Mouse (Mus musculus): ENCODE data around the gene Fer. TPM values are rescaled to one million over a fixed set of nuclear protein-coding genes. Genes with fewer than 3 reads are reported as not detected.

Gene Fer
- polyA plus RNA-seq, 1 experiment: 11.5 TPM

- Histone ChIP-seq H3K36me3 (ENCODE audit: control insufficient read depth, insufficient read depth, low read length) (no peaks in the 10 kb centered on the region), H3K27me3 (ENCODE audit: control insufficient read depth, insufficient read depth, low read length) (no peaks in the 10 kb centered on the region), H3K4me1 (ENCODE audit: control insufficient read depth, insufficient read depth, low read length) (no peaks in the 10 kb centered on the region), H3K4me3 (ENCODE audit: control insufficient read depth, low read depth, low read length) (no peak overlapping the region), H3K27ac (ENCODE audit: control insufficient read depth, insufficient read depth, low read depth, low read length) (no peak overlapping the region)
- TF ChIP-seq POLR2A (IDR thresholded peaks at IDR 0.05; ENCODE audit: control insufficient read depth, low read depth, low read length) (no peak), CTCF (IDR thresholded peaks at IDR 0.05; ENCODE audit: control insufficient read depth, insufficient read depth, insufficient replicate concordance, low read depth, low read length) (no peak)
These were observed 110.9 kb downstream of the Fer start for GRCm38 (mm10) chr17:63973806-63974205.

GRCm38 (mm10) chr17:63974253-63974652, 111.4 kb downstream of the Fer start:
- TF ChIP-seq POLR2A (IDR thresholded peaks at IDR 0.05; ENCODE audit: control insufficient read depth, low read depth, low read length) (no peak), CTCF (IDR thresholded peaks at IDR 0.05; ENCODE audit: control insufficient read depth, insufficient read depth, insufficient replicate concordance, low read depth, low read length) (no peak)
- no peaks in the 10 kb centered on the region for H3K36me3 ChIP-seq (ENCODE audit: control insufficient read depth, insufficient read depth, low read length)
- no peaks in the 10 kb centered on the region for H3K27me3 ChIP-seq (ENCODE audit: control insufficient read depth, insufficient read depth, low read length)
- H3K4me1 ChIP-seq (ENCODE audit: control insufficient read depth, insufficient read depth, low read length): no peaks in the 10 kb centered on the region
- no peak overlapping the region for H3K27ac ChIP-seq (ENCODE audit: control insufficient read depth, insufficient read depth, low read depth, low read length)
- H3K4me3 ChIP-seq (ENCODE audit: control insufficient read depth, low read depth, low read length): no peak overlapping the region

DNA sequence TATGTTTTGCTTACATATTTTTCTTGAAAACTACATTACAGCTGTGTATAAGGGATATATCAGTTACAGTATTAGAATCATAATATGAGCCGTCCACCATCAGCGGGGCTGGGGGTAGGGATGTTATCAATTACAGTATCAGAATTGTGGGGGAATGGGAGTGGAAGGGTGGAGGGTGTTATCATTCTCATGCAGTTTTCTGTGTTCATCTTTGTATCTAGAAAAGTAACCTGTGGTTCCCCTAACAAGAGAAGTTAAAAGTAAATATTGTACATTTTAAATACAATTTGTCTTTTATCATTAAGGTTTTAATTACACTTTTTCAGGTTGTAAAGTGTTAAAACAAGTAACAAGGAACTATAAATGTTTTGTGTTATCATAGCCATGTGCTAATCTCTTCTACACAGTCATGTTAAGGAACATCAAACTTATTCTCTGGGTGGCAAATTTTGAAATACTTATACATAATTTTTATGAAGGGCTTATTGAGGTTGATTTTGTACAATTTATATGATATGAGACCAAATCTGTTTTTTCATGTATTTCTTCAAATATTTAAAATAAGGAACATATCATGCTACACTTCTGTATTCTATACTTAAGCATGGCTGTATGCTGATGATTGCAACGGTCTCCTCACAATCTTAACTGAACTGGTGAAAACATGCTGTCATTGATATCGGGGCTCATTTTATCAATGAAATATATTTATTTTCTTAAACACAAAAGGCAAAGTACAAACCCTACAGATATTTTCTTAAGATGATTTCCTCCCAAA, 116.1 kb downstream of the Fer start:
- no peak overlapping the region for H3K4me3 ChIP-seq (ENCODE audit: control insufficient read depth, low read depth, low read length)
- H3K27ac ChIP-seq (ENCODE audit: control insufficient read depth, insufficient read depth, low read depth, low read length): no peak overlapping the region
- H3K36me3 ChIP-seq (ENCODE audit: control insufficient read depth, insufficient read depth, low read length): no peaks in the 10 kb centered on the region; the same call in 1 of the 2 replicates
- TF ChIP-seq CTCF (IDR thresholded peaks at IDR 0.05; ENCODE audit: control insufficient read depth, insufficient read depth, insufficient replicate concordance, low read depth, low read length) (no peak), POLR2A (IDR thresholded peaks at IDR 0.05; ENCODE audit: control insufficient read depth, low read depth, low read length) (no peak)
- no peaks in the 10 kb centered on the region for H3K27me3 ChIP-seq (ENCODE audit: control insufficient read depth, insufficient read depth, low read length)
- H3K4me1 ChIP-seq (ENCODE audit: control insufficient read depth, insufficient read depth, low read length): no peaks in the 10 kb centered on the region

DNA sequence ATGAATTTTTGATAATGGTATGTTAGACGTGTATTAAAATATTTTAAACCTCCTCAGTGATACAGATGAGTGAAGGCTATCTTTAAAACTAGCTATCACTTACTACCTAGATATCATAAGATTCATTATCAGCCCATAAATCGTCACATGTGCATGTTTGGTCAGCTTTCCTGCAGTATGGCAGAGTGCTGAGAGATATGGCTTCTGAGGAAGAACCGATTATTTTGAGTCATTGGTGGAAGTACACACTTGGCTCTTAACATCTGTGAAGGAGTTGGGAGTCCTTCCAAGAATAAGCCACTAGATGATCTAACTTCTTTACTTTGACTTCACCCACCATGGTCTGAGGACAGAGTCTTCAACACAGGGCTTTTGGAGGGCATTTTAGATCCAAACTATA, 117.3 kb downstream of the Fer start:
- Histone ChIP-seq H3K4me1 (ENCODE audit: control insufficient read depth, insufficient read depth, low read length) (no peaks in the 10 kb centered on the region), H3K36me3 (ENCODE audit: control insufficient read depth, insufficient read depth, low read length) (no peaks in the 10 kb centered on the region; the same call in 1 of the 2 replicates), H3K27me3 (ENCODE audit: control insufficient read depth, insufficient read depth, low read length) (no peaks in the 10 kb centered on the region), H3K4me3 (ENCODE audit: control insufficient read depth, low read depth, low read length) (no peak overlapping the region), H3K27ac (ENCODE audit: control insufficient read depth, insufficient read depth, low read depth, low read length) (no peak overlapping the region)
- TF ChIP-seq CTCF (IDR thresholded peaks at IDR 0.05; ENCODE audit: control insufficient read depth, insufficient read depth, insufficient replicate concordance, low read depth, low read length): no peak
- no peak for TF ChIP-seq POLR2A (IDR thresholded peaks at IDR 0.05; ENCODE audit: control insufficient read depth, low read depth, low read length)

- no peaks in the 10 kb centered on the region for H3K27me3 ChIP-seq (ENCODE audit: control insufficient read depth, insufficient read depth, low read length)
- peaks cover 1% of the 10 kb centered on the region; the same call in 1 of the 2 replicates for H3K36me3 ChIP-seq (ENCODE audit: control insufficient read depth, insufficient read depth, low read length)
- no peaks in the 10 kb centered on the region for H3K4me1 ChIP-seq (ENCODE audit: control insufficient read depth, insufficient read depth, low read length)
- no peak overlapping the region for H3K27ac ChIP-seq (ENCODE audit: control insufficient read depth, insufficient read depth, low read depth, low read length)
- TF ChIP-seq POLR2A (IDR thresholded peaks at IDR 0.05; ENCODE audit: control insufficient read depth, low read depth, low read length) (no peak), CTCF (IDR thresholded peaks at IDR 0.05; ENCODE audit: control insufficient read depth, insufficient read depth, insufficient replicate concordance, low read depth, low read length) (no peak)
- no peak overlapping the region for H3K4me3 ChIP-seq (ENCODE audit: control insufficient read depth, low read depth, low read length)
These were observed 125.8 kb downstream of the Fer start for GRCm38 (mm10) chr17:63988710-63989109.

- H3K27me3 ChIP-seq (ENCODE audit: control insufficient read depth, insufficient read depth, low read length): no peaks in the 10 kb centered on the region
- H3K27ac ChIP-seq (ENCODE audit: control insufficient read depth, insufficient read depth, low read depth, low read length): no peak overlapping the region
- no peaks in the 10 kb centered on the region for H3K4me1 ChIP-seq (ENCODE audit: control insufficient read depth, insufficient read depth, low read length)
- H3K4me3 ChIP-seq (ENCODE audit: control insufficient read depth, low read depth, low read length): no peak overlapping the region
- H3K36me3 ChIP-seq (ENCODE audit: control insufficient read depth, insufficient read depth, low read length): peaks cover 1% of the 10 kb centered on the region; the same call in 1 of the 2 replicates
- TF ChIP-seq POLR2A (IDR thresholded peaks at IDR 0.05; ENCODE audit: control insufficient read depth, low read depth, low read length) (no peak), CTCF (IDR thresholded peaks at IDR 0.05; ENCODE audit: control insufficient read depth, insufficient read depth, insufficient replicate concordance, low read depth, low read length) (no peak)
These were observed 128.3 kb downstream of the Fer start for GRCm38 (mm10) chr17:63991160-63991559.

- Histone ChIP-seq H3K27me3 (ENCODE audit: control insufficient read depth, insufficient read depth, low read length) (no peaks in the 10 kb centered on the region), H3K36me3 (ENCODE audit: control insufficient read depth, insufficient read depth, low read length) (peaks cover 1% of the 10 kb centered on the region; the same call in 1 of the 2 replicates)
- TF ChIP-seq CTCF (IDR thresholded peaks at IDR 0.05; ENCODE audit: control insufficient read depth, insufficient read depth, insufficient replicate concordance, low read depth, low read length) (no peak), POLR2A (IDR thresholded peaks at IDR 0.05; ENCODE audit: control insufficient read depth, low read depth, low read length) (no peak)
These were observed 133.1 kb downstream of the Fer start for GRCm38 (mm10) chr17:63995921-63996320.

More at GRCm38 (mm10) chr17:63995921-63996320, 133.1 kb downstream of the Fer start:
- H3K4me1 ChIP-seq (ENCODE audit: control insufficient read depth, insufficient read depth, low read length): no peaks in the 10 kb centered on the region
- H3K27ac ChIP-seq (ENCODE audit: control insufficient read depth, insufficient read depth, low read depth, low read length): no peak overlapping the region
- H3K4me3 ChIP-seq (ENCODE audit: control insufficient read depth, low read depth, low read length): no peak overlapping the region
